Mouse (Mus musculus) forebrain, postnatal 0 days (tissue): ENCODE results near the gene Ssr1. TPM values are rescaled to one million over a fixed set of nuclear protein-coding genes. Genes with fewer than 3 reads are reported as not detected.

Experiments used
- ATAC-seq: fragments of 200-750 bp; cut with Nextera tagmentation; 2 replicates; pipeline ENCODE4 v1.8.0; 2017; ENCODE audit warnings: mild to moderate bottlenecking, moderate library complexity
- DNase-seq: peaks from one replicate; pipeline ENCODE4 v3.0.0-alpha.2; 2015
- H3K27ac ChIP-seq: fragments of 300-500 bp; sonication (generic); 2 replicates; pipeline ENCODE4 v1.5.1; 2014; ENCODE audit warnings: low read depth, mild to moderate bottlenecking, antibody characterized with exemption, low read length, moderate library complexity, mixed read lengths
- H3K27me3 ChIP-seq: fragments of 300-500 bp; sonication (generic); 2 replicates; pipeline ENCODE4 v1.6.1; 2014; ENCODE audit warnings: mild to moderate bottlenecking, low read length, mixed read lengths; ENCODE audit not compliant: insufficient read depth
- H3K36me3 ChIP-seq: fragments of 300-500 bp; sonication (generic); 2 replicates; pipeline ENCODE4 v1.6.1; 2014; ENCODE audit warnings: mild to moderate bottlenecking, moderate library complexity; ENCODE audit not compliant: insufficient read depth
- H3K4me1 ChIP-seq: fragments of 300-500 bp; sonication (generic); 2 replicates; pipeline ENCODE4 v1.6.1; 2014; ENCODE audit warnings: antibody characterized with exemption; ENCODE audit not compliant: insufficient read depth
- H3K4me2 ChIP-seq: fragments of 300-500 bp; sonication (generic); 2 replicates; pipeline ENCODE4 v1.6.1; 2014; ENCODE audit warnings: low read depth, mild to moderate bottlenecking, moderate library complexity
- H3K4me3 ChIP-seq: fragments of 300-500 bp; sonication (generic); 2 replicates; pipeline ENCODE4 v1.5.1; 2014; ENCODE audit warnings: low read depth, low read length, mixed read lengths
- H3K9ac ChIP-seq: fragments of 300-500 bp; sonication (generic); 2 replicates; pipeline ENCODE4 v1.6.1; 2014; ENCODE audit warnings: mild to moderate bottlenecking
- H3K9me3 ChIP-seq: fragments of 300-500 bp; sonication (generic); 2 replicates; pipeline ENCODE4 v1.6.1; 2016; ENCODE audit warnings: low read length
- CTCF ChIP-seq: sonication (generic); IDR thresholded peaks from 2 replicates; pipeline ENCODE4 v1.5.1; 2016; ENCODE audit warnings: antibody characterized with exemption, control low read depth, low read depth
- WGBS: fragments of 180-500 bp; shearing (Covaris S2); extraction: QIAGEN DNeasy Blood & Tissue Kit; methylation state at CpG from one replicate; pipeline ENCODE4 v1.1.7; 2014; 5-methylcytosine and 5-hydroxymethylcytosine counted together
- polyA plus RNA-seq: library from polyadenylated mRNA; unstranded; fragments of >200 nt; fragmentation: Nextera tagmentation; extraction: Ambion mirVana; gene quantifications from 2 replicates; pipeline ENCODE4 v1.2.1, GENCODE M21; 2015
- total RNA-seq: library from RNA; depleted of rRNA; stranded (reverse); fragments of >200 nt; gene quantifications from 2 replicates; pipeline ENCODE4 v1.2.3, GENCODE M21; 2014

Ssr1 gene
- total and polyA plus RNA-seq, 2 experiments from 2014 or later = 48.8 to 75.6 TPM

- DNase-seq (no peak), ATAC-seq (no peak)
- no peak overlapping the region for H3K4me3 ChIP-seq
- no peaks in the 10 kb centered on the region; the same call in 1 of the 2 replicates for H3K27me3 ChIP-seq
- no peaks in the 10 kb centered on the region for H3K36me3 ChIP-seq
- H3K4me1 ChIP-seq = no peaks in the 10 kb centered on the region
- no peak overlapping the region for H3K4me2 ChIP-seq
- TF ChIP-seq CTCF = no peak
- WGBS = 89% methylated on average over 9 of the region's 9 CpGs
- no peak overlapping the region for H3K9ac ChIP-seq
- H3K9me3 ChIP-seq = no peaks in the 10 kb centered on the region
- no peak overlapping the region for H3K27ac ChIP-seq
Observed at GRCm38 (mm10) chr13:37962541-37962940, 31.5 kb downstream of the Ssr1 start.

DNA sequence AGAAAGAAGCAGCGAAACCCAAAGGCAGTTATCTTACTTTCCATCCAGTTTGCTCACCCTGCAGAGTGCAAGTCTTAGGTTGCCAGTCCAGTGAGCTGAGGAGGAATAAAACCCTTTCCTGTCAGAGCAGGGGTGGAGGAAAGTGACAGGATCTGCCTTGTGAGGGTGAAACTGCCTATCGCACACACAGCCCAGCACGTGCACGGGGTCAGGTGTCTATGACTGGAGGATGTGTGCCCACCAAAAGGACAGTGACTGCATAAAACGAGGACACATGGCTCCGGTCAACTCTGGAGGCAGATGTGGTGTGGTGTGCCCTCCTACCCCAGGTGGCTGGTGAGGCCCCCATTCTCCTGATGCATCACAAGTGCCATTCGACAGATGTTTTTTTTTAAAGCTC, 34.1 kb downstream of the Ssr1 start:
- no peaks in the 10 kb centered on the region for H3K4me1 ChIP-seq
- no peak overlapping the region for H3K9ac ChIP-seq
- no peaks in the 10 kb centered on the region for H3K9me3 ChIP-seq
- no peak for ATAC-seq
- H3K36me3 ChIP-seq = no peaks in the 10 kb centered on the region
- WGBS = 91% methylated on average over 7 of the region's 7 CpGs
- no peak for DNase-seq
- H3K27ac ChIP-seq = no peak overlapping the region
- no peak overlapping the region for H3K4me2 ChIP-seq
- TF ChIP-seq CTCF = no peak
- no peaks in the 10 kb centered on the region; the same call in 1 of the 2 replicates for H3K27me3 ChIP-seq
- H3K4me3 ChIP-seq = no peak overlapping the region

DNA sequence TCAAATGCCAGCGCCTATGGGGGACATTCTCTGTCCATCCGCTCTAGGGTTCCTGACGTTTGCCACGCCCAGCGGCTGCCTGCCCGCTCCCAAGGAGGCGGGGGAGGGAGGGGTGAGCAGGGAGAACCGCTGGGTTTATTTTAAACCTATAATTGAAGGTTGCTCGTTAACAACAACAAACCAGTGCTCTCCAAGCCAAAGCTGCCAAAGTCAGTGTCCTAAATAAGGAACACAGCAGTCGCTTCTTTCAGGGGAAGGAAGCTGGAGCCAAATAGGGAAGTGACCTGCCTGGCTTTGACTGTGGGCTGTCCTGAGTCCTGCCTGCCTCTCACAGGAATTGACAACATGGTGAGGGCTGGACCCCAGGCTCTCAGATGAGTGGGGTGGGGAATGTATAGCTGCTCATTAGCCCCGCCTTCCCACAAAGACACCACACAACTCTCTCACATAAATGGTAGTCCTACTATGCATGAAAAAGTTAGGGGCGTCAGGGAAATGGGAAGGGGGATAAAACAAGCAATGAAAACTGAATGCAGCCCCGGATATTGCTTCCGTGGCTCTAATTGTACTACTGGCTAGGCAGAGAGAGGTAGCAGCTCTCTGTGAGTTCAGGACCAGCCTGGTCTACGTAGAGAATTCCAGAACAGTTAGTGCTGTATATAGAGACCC, 34.6 kb downstream of the Ssr1 start:
- TF ChIP-seq CTCF = no peak
- H3K4me2 ChIP-seq = no peak overlapping the region
- no peak for DNase-seq
- H3K4me1 ChIP-seq = no peaks in the 10 kb centered on the region
- H3K9me3 ChIP-seq = no peaks in the 10 kb centered on the region
- H3K36me3 ChIP-seq = no peaks in the 10 kb centered on the region
- no peak overlapping the region for H3K27ac ChIP-seq
- no peaks in the 10 kb centered on the region for H3K27me3 ChIP-seq
- no peak overlapping the region for H3K9ac ChIP-seq
- WGBS = 71% methylated on average over 15 of the region's 15 CpGs
- H3K4me3 ChIP-seq = no peak overlapping the region
- no peak for ATAC-seq

DNA sequence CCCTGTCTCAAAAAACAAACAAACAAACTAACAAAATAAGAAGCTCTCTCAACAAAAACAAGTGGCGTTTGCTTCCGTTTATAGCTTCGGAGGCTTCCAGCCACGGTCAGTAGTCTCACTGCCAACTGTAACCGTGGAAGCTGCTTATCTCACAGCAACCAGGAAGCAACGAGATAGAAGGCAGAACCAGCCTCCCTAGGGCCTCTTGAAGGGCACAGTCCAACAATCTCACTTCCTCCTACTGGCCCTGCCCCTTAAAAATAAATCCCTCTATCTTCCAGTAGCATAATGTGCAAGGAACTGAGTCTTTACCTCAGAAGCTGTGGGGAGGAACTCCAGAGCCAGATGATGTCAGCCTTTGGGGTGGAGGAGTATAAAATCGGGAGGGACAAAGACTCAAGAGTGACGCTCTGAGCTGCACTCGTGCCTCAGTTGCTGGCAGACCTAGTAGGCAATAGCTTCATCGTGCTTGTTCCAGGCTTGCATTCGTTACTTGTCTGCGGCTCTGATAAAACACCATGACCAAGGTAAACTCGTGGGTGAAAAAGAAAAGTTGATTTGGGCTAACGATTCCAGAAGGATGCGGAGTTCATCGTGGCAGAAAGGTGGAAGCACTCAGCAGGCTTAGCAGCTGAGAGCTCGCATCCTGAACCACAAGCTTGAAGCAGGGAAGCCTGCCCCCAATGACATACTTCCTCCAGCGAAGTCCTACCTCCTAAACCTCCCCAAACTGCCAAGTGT, 35.3 kb downstream of the Ssr1 start:
- Histone ChIP-seq H3K27me3 (no peaks in the 10 kb centered on the region), H3K36me3 (no peaks in the 10 kb centered on the region), H3K4me2 (no peak overlapping the region), H3K9me3 (no peaks in the 10 kb centered on the region), H3K4me3 (no peak overlapping the region), H3K4me1 (no peaks in the 10 kb centered on the region), H3K9ac (no peak overlapping the region), H3K27ac (no peak overlapping the region)
- no peak for TF ChIP-seq CTCF
- ATAC-seq (no peak), DNase-seq (no peak)
- 89% methylated on average over 18 of the region's 18 CpGs for WGBS

- 77% methylated on average over 1 of the region's 1 CpGs for whole genome bisulfite sequencing
- ATAC-seq = no peak
Observed at GRCm38 (mm10) chr13:37954318-37954717, 39.7 kb downstream of the Ssr1 start.

DNA sequence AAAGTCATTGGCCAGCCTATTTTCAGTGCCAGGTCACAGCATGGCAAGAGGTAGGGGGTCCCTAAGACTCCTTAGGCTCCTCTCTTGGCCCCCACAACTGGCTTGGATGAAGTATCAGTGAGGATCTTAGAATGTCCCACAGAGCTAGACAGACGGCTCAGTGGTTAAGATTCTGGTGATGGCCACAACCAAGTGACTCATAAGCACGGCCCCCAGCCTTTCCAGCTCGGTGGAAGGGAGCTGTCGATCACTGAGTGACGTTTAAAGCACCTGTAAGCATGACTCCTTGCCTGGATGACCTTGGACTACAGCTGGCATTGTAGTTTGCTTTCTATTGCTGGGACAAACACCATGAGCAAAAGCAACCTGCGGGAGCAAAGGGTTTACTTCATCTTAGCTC, 41.0 kb downstream of the Ssr1 start:
- Histone ChIP-seq H3K4me2 (no peak overlapping the region), H3K9ac (no peak overlapping the region), H3K36me3 (no peaks in the 10 kb centered on the region), H3K4me3 (no peak overlapping the region), H3K9me3 (no peaks in the 10 kb centered on the region), H3K27me3 (no peaks in the 10 kb centered on the region), H3K27ac (no peak overlapping the region), H3K4me1 (no peaks in the 10 kb centered on the region)
- no peak for ATAC-seq
- 90% methylated on average over 6 of the region's 6 CpGs for WGBS
- no peak for TF ChIP-seq CTCF
- DNase-seq = no peak

More at GRCm38 (mm10) chr13:37954318-37954717, 39.7 kb downstream of the Ssr1 start:
- no peak for DNase-seq
- H3K4me3 ChIP-seq = no peak overlapping the region
- no peaks in the 10 kb centered on the region for H3K4me1 ChIP-seq
- H3K4me2 ChIP-seq = no peak overlapping the region
- H3K9me3 ChIP-seq = no peaks in the 10 kb centered on the region
- no peak overlapping the region for H3K9ac ChIP-seq
- no peaks in the 10 kb centered on the region for H3K36me3 ChIP-seq
- TF ChIP-seq CTCF = no peak
- no peak overlapping the region for H3K27ac ChIP-seq
- no peaks in the 10 kb centered on the region for H3K27me3 ChIP-seq

GRCm38 (mm10) chr13:37946734-37947133, 47.3 kb downstream of the Ssr1 start:
- DNase-seq = peak; percentile 57
- H3K36me3 ChIP-seq = no peaks in the 10 kb centered on the region
- no peak overlapping the region for H3K4me3 ChIP-seq
- TF ChIP-seq CTCF = peak; percentile 74
- no peaks in the 10 kb centered on the region for H3K9me3 ChIP-seq
- no peak overlapping the region for H3K4me2 ChIP-seq
- no peak for ATAC-seq
- WGBS = 17% methylated on average over 6 of the region's 6 CpGs
- H3K9ac ChIP-seq = no peak overlapping the region
- no peak overlapping the region for H3K27ac ChIP-seq
- H3K27me3 ChIP-seq = no peaks in the 10 kb centered on the region
- H3K4me1 ChIP-seq = no peaks in the 10 kb centered on the region
